ENCODE assay signal across 8 mouse cellular contexts in genomic region chr10:81058896-81059295, GRCm38 (mm10). TPM values are rescaled to one million over a fixed set of nuclear protein-coding genes. Genes with fewer than 3 reads are reported as not detected.
DNase-seq lines count a peak whose midpoint lies in the region; ATAC-seq and TF ChIP-seq lines count a peak whose summit lies in the region.

No protein-coding gene starts in this region.

- no peaks in the 10 kb centered on the region for H3K9me3 ChIP-seq in forebrain, embryonic 10.5 days
- H3K9me3 ChIP-seq in limb, embryonic 11.5 days (ENCODE audit: control insufficient read depth, low read length): no peaks in the 10 kb centered on the region
- H3K9me3 ChIP-seq in neural tube, embryonic 14.5 days (ENCODE audit: control insufficient read depth, low read length): no peaks in the 10 kb centered on the region

- no peak overlapping the region for H3K4me3 ChIP-seq in liver, adult 2 months (ENCODE audit: insufficient read depth, low read depth, low read length)
- peak overlapping the region; percentile 74 for H3K4me3 ChIP-seq in forebrain, embryonic 10.5 days
- peak overlapping the region; percentile 76; the same call in 1 of the 2 replicates for H3K4me3 ChIP-seq in limb, embryonic 11.5 days (ENCODE audit: low read depth, low read length)
- peak overlapping the region; percentile 72 for H3K4me3 ChIP-seq in neural tube, embryonic 14.5 days (ENCODE audit: low read depth, low read length)

- H3K36me3 ChIP-seq in liver, adult 2 months (ENCODE audit: control insufficient read depth, insufficient read depth, low read length): no peaks in the 10 kb centered on the region
- H3K36me3 ChIP-seq in forebrain, embryonic 10.5 days (replicated peaks): peaks cover 30% of the 10 kb centered on the region
- H3K36me3 ChIP-seq in limb, embryonic 11.5 days (ENCODE audit: control insufficient read depth, insufficient read depth, low read length): peaks cover 2% of the 10 kb centered on the region; the same call in 1 of the 2 replicates
- H3K36me3 ChIP-seq in neural tube, embryonic 14.5 days (ENCODE audit: control insufficient read depth, insufficient read depth, low read length): no peaks in the 10 kb centered on the region

- H3K27me3 ChIP-seq in liver, adult 2 months (ENCODE audit: control insufficient read depth, insufficient read depth, low read length): no peaks in the 10 kb centered on the region
- H3K27me3 ChIP-seq in forebrain, embryonic 10.5 days (ENCODE audit: poor library complexity, severe bottlenecking): no peaks in the 10 kb centered on the region
- H3K27me3 ChIP-seq in limb, embryonic 11.5 days (ENCODE audit: control insufficient read depth, insufficient read depth, low read length): no peaks in the 10 kb centered on the region
- H3K27me3 ChIP-seq in neural tube, embryonic 14.5 days (ENCODE audit: control insufficient read depth, insufficient read depth, low read length): no peaks in the 10 kb centered on the region

- WGBS in liver, adult 2 months: 25% methylated on average over 6 of the region's 6 CpGs
- 89% methylated on average over 6 of the region's 6 CpGs for WGBS in forebrain, embryonic 10.5 days
- 89% methylated on average over 6 of the region's 6 CpGs for WGBS in limb, embryonic 11.5 days
- 93% methylated on average over 6 of the region's 6 CpGs for WGBS in neural tube, embryonic 14.5 days

- no peak overlapping the region for H3K27ac ChIP-seq in liver, adult 2 months (replicated peaks; ENCODE audit: insufficient read depth, low read depth, low read length)
- no peak overlapping the region for H3K27ac ChIP-seq in forebrain, embryonic 10.5 days
- no peak overlapping the region for H3K27ac ChIP-seq in limb, embryonic 11.5 days (replicated peaks; ENCODE audit: low read depth, low read length)
- H3K27ac ChIP-seq in neural tube, embryonic 14.5 days (ENCODE audit: low read depth, low read length): no peak overlapping the region

- no peak for TF ChIP-seq POLR2A in liver, adult 2 months (IDR thresholded peaks at IDR 0.05; ENCODE audit: extremely low read depth, insufficient read depth, low read length)

- TF ChIP-seq CTCF in liver, adult 2 months (IDR thresholded peaks at IDR 0.05; ENCODE audit: low read depth, low read length): no peak

- peaks cover 49% of the 10 kb centered on the region for H3K79me2 ChIP-seq in liver, adult 2 months (ENCODE audit: control insufficient read depth, insufficient read depth, low read length)

- no peak overlapping the region for H3K9ac ChIP-seq in liver, adult 2 months (ENCODE audit: low read depth, low read length)
- no peak overlapping the region for H3K9ac ChIP-seq in limb, embryonic 11.5 days (ENCODE audit: low read length)
- H3K9ac ChIP-seq in neural tube, embryonic 14.5 days (replicated peaks; ENCODE audit: low read depth, low read length): 0 out of 2 replicates have a peak overlapping the region, but pooled peaks have one; percentile 73

- peaks cover 21% of the 10 kb centered on the region for H3K4me1 ChIP-seq in liver, adult 2 months (ENCODE audit: control insufficient read depth, insufficient read depth, low read length)
- peaks cover 24% of the 10 kb centered on the region for H3K4me1 ChIP-seq in forebrain, embryonic 10.5 days
- peaks cover 10% of the 10 kb centered on the region for H3K4me1 ChIP-seq in limb, embryonic 11.5 days (ENCODE audit: control insufficient read depth, insufficient read depth, low read length)
- H3K4me1 ChIP-seq in neural tube, embryonic 14.5 days (ENCODE audit: control insufficient read depth, insufficient read depth, low read length): peaks cover 18% of the 10 kb centered on the region

- peak overlapping the region; percentile 48 for H3K4me2 ChIP-seq in limb, embryonic 11.5 days (ENCODE audit: low read depth, severe bottlenecking)
- peak overlapping the region; percentile 96 for H3K4me2 ChIP-seq in neural tube, embryonic 14.5 days (ENCODE audit: low read depth, low read length)

- peak; percentile 74 for DNase-seq in liver, adult 2 months (ENCODE audit: extremely low read depth, low read depth, low spot score)
- DNase-seq in liver: no peak
- no peak for DNase-seq in forebrain, embryonic 10.5 days (ENCODE audit: extremely low spot score, low spot score)
- DNase-seq in limb, embryonic 11.5 days (ENCODE audit: low spot score): no peak
- DNase-seq in gastrocnemius, postnatal 14 days: no peak
- DNase-seq in left cerebral cortex, adult 18-20 months (ENCODE audit: low spot score in 2 of 2): no peak
- DNase-seq in adrenal gland, postnatal 10 days: no peak

- intact Hi-C loops in gastrocnemius, postnatal 14 days (cut with DNase I; ENCODE audit: low total_unique reads): no loop called here

- ATAC-seq in limb, embryonic 11.5 days (ENCODE audit: insufficient number of reproducible peaks, low FRiP score, low TSS enrichment, low read depth): no peak
- no peak for ATAC-seq in neural tube, embryonic 14.5 days (ENCODE audit: low read depth)

RNA-seq across cellular contexts. Expression of gene Sgta, which starts 1.1 kb away (rescaled TPM):
- total RNA-seq in liver, adult 2 months (2014; rRNA removed): 43.9 and 53.8 TPM in 2 replicates
- 136 and 146 TPM in 2 replicates for polyA plus RNA-seq in liver, adult 2 months (2012; rRNA removed)
- 285 and 286 TPM in 2 replicates for polyA plus RNA-seq in forebrain, embryonic 10.5 days (2016; fragmentation: Nextera tagmentation; extraction: Ambion mirVana)
- 219 and 221 TPM in 2 replicates for polyA plus RNA-seq in limb, embryonic 11.5 days (2014; fragmentation: Nextera tagmentation; extraction: Ambion mirVana)
- 264 and 279 TPM in 2 replicates for polyA plus RNA-seq in neural tube, embryonic 14.5 days (2014; fragmentation: Nextera tagmentation; extraction: Ambion mirVana)
- 10 to 100 TPM; 78.6 to 79.9 TPM for total RNA-seq in gastrocnemius, postnatal 14 days (2021)
- 100 to 1,000 TPM; 178 to 182 TPM for total RNA-seq in left cerebral cortex, adult 18-20 months (2021)
- total RNA-seq in adrenal gland, postnatal 10 days (2021): 100 to 1,000 TPM; 190 to 191 TPM

RNA-seq across cellular contexts. Expression of gene Thop1, which starts 10.9 kb away (rescaled TPM):
- 7.4 and 9.3 TPM in 2 replicates for total RNA-seq in liver, adult 2 months (2014; rRNA removed)
- polyA plus RNA-seq in liver, adult 2 months (2012; rRNA removed): 12.0 and 13.1 TPM in 2 replicates
- polyA plus RNA-seq in forebrain, embryonic 10.5 days (2016; fragmentation: Nextera tagmentation; extraction: Ambion mirVana): 106 and 114 TPM in 2 replicates
- polyA plus RNA-seq in limb, embryonic 11.5 days (2014; fragmentation: Nextera tagmentation; extraction: Ambion mirVana): 64.0 and 73.5 TPM in 2 replicates
- 33.3 and 36.8 TPM in 2 replicates for polyA plus RNA-seq in neural tube, embryonic 14.5 days (2014; fragmentation: Nextera tagmentation; extraction: Ambion mirVana)
- 10 to 100 TPM; 22.4 to 23.0 TPM for total RNA-seq in gastrocnemius, postnatal 14 days (2021)
- total RNA-seq in left cerebral cortex, adult 18-20 months (2021): 10 to 100 TPM; 43.9 to 49.4 TPM
- total RNA-seq in adrenal gland, postnatal 10 days (2021): 10 to 100 TPM; 31.8 to 42.4 TPM

RNA-seq across cellular contexts. Expression of gene Slc39a3, which starts 21.7 kb away (rescaled TPM):
- total RNA-seq in liver, adult 2 months (2014; rRNA removed): 6.1 and 6.9 TPM in 2 replicates
- 13.2 and 14.1 TPM in 2 replicates for polyA plus RNA-seq in liver, adult 2 months (2012; rRNA removed)
- polyA plus RNA-seq in forebrain, embryonic 10.5 days (2016; fragmentation: Nextera tagmentation; extraction: Ambion mirVana): 15.7 and 15.8 TPM in 2 replicates
- 7.8 and 7.9 TPM in 2 replicates for polyA plus RNA-seq in limb, embryonic 11.5 days (2014; fragmentation: Nextera tagmentation; extraction: Ambion mirVana)
- polyA plus RNA-seq in neural tube, embryonic 14.5 days (2014; fragmentation: Nextera tagmentation; extraction: Ambion mirVana): 26.7 and 34.6 TPM in 2 replicates
- 10 to 100 TPM; 11.3 to 11.9 TPM for total RNA-seq in gastrocnemius, postnatal 14 days (2021)
- total RNA-seq in left cerebral cortex, adult 18-20 months (2021): 10 to 100 TPM; 56.9 to 60.1 TPM
- total RNA-seq in adrenal gland, postnatal 10 days (2021): 10 to 100 TPM; 28.5 to 32.8 TPM

RNA-seq across cellular contexts. Expression of gene Diras1, which starts 33.4 kb away (rescaled TPM):
- total RNA-seq in liver, adult 2 months (2014; rRNA removed): 0.07 TPM in 1 of 2 replicates, not detected in the other
- polyA plus RNA-seq in liver, adult 2 months (2012; rRNA removed): not detected in 2 replicates
- 2.1 and 2.5 TPM in 2 replicates for polyA plus RNA-seq in forebrain, embryonic 10.5 days (2016; fragmentation: Nextera tagmentation; extraction: Ambion mirVana)
- 0.07 and 0.16 TPM in 2 replicates for polyA plus RNA-seq in limb, embryonic 11.5 days (2014; fragmentation: Nextera tagmentation; extraction: Ambion mirVana)
- 24.0 and 28.8 TPM in 2 replicates for polyA plus RNA-seq in neural tube, embryonic 14.5 days (2014; fragmentation: Nextera tagmentation; extraction: Ambion mirVana)
- under 1 TPM; 0.24 to 0.72 TPM for total RNA-seq in gastrocnemius, postnatal 14 days (2021)
- 100 to 1,000 TPM; 104 to 113 TPM for total RNA-seq in left cerebral cortex, adult 18-20 months (2021)
- total RNA-seq in adrenal gland, postnatal 10 days (2021): 1 to 10 TPM; 2.8 to 3.4 TPM

RNA-seq across cellular contexts. Expression of gene Creb3l3, which starts 39.8 kb away (rescaled TPM):
- total RNA-seq in liver, adult 2 months (2014; rRNA removed): 190 and 205 TPM in 2 replicates
- 287 and 308 TPM in 2 replicates for polyA plus RNA-seq in liver, adult 2 months (2012; rRNA removed)
- polyA plus RNA-seq in forebrain, embryonic 10.5 days (2016; fragmentation: Nextera tagmentation; extraction: Ambion mirVana): 0.14 and 0.22 TPM in 2 replicates
- polyA plus RNA-seq in limb, embryonic 11.5 days (2014; fragmentation: Nextera tagmentation; extraction: Ambion mirVana): 0.27 and 0.28 TPM in 2 replicates
- polyA plus RNA-seq in neural tube, embryonic 14.5 days (2014; fragmentation: Nextera tagmentation; extraction: Ambion mirVana): 0.15 and 0.61 TPM in 2 replicates
- 1 to 10 TPM in 1 of 2 experiments, under 1 TPM in 1; 0.53 to 1.1 TPM for total RNA-seq in gastrocnemius, postnatal 14 days (2021)
- total RNA-seq in left cerebral cortex, adult 18-20 months (2021): under 1 TPM; 0.35 to 0.67 TPM
- 10 to 100 TPM; 18.1 to 42.6 TPM for total RNA-seq in adrenal gland, postnatal 10 days (2021)
